Mouse (Mus musculus): ENCODE results near the gene Mis18a. TPM values are rescaled to one million over a fixed set of nuclear protein-coding genes. Genes with fewer than 3 reads are reported as not detected.

Gene Mis18a
- total and polyA plus RNA-seq, 2 experiments from 2014 or later = 24.1 to 29.8 TPM

DNA sequence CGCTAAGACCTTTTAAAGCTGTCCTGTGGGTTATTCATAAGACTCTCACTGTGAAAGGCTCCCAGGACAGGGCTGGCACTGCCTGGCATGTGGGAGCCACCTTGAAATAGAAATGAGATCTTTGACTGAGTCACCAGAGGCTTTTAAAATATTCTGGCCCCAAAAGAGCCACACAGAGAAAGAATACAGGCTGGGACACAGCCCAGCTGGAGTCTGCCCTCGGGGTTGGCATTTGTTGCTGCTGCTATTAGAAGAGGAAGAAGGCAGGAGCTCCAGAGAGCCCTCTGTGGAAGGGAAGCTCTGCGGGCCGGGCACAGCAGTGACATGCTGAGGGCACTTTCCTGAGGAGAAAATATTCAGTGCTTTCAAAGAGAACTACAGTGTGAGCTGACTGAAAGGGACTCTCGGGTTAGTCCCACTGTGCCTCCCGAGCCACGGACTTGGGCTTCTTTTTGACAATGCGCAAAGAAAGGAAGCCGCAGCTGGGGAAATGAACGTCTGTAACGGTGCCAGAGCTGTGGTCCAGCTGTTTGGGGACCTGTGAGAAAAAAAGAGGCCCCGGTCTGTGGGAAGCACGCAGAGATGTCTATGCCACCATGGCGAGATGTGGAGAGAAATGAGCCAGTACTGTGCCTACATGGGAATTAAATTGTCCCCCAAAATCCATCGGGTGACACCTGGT, 34.4 kb downstream of the Mis18a start:
- Histone ChIP-seq H3K9me3 (ENCODE audit: low read length) (no peaks in the 10 kb centered on the region), H3K9ac (no peak overlapping the region), H3K4me3 (ENCODE audit: low read depth, low read length) (no peak overlapping the region), H3K27me3 (ENCODE audit: insufficient read depth, low read length) (no peaks in the 10 kb centered on the region), H3K4me1 (ENCODE audit: insufficient read depth) (no peaks in the 10 kb centered on the region), H3K4me2 (ENCODE audit: low read depth) (no peak overlapping the region), H3K27ac (ENCODE audit: low read depth, low read length) (no peak overlapping the region), H3K36me3 (ENCODE audit: insufficient read depth) (no peaks in the 10 kb centered on the region)
- WGBS = 49% methylated on average over 15 of the region's 15 CpGs
- DNase-seq (peak; percentile 44), ATAC-seq (peak; percentile 71)
- no peak for TF ChIP-seq CTCF (IDR thresholded peaks at IDR 0.05; ENCODE audit: low read depth)

- Histone ChIP-seq H3K4me2 (ENCODE audit: low read depth) (no peak overlapping the region), H3K27ac (ENCODE audit: low read depth, low read length) (no peak overlapping the region), H3K9me3 (ENCODE audit: low read length) (no peaks in the 10 kb centered on the region), H3K4me3 (ENCODE audit: low read depth, low read length) (no peak overlapping the region), H3K9ac (no peak overlapping the region), H3K27me3 (ENCODE audit: insufficient read depth, low read length) (no peaks in the 10 kb centered on the region), H3K4me1 (ENCODE audit: insufficient read depth) (no peaks in the 10 kb centered on the region), H3K36me3 (ENCODE audit: insufficient read depth) (no peaks in the 10 kb centered on the region)
- 86% methylated on average over 12 of the region's 12 CpGs for WGBS
- ATAC-seq (no peak), DNase-seq (no peak)
- TF ChIP-seq CTCF (IDR thresholded peaks at IDR 0.05; ENCODE audit: low read depth) = no peak
Observed at GRCm38 (mm10) chr16:90687687-90688263, 39.4 kb downstream of the Mis18a start.

- Histone ChIP-seq H3K27ac (ENCODE audit: low read depth, low read length) (no peak overlapping the region), H3K4me3 (ENCODE audit: low read depth, low read length) (no peak overlapping the region), H3K27me3 (ENCODE audit: insufficient read depth, low read length) (no peaks in the 10 kb centered on the region), H3K9ac (no peak overlapping the region), H3K9me3 (ENCODE audit: low read length) (no peaks in the 10 kb centered on the region), H3K4me2 (ENCODE audit: low read depth) (no peak overlapping the region), H3K4me1 (ENCODE audit: insufficient read depth) (no peaks in the 10 kb centered on the region), H3K36me3 (ENCODE audit: insufficient read depth) (no peaks in the 10 kb centered on the region)
- 0 out of 2 replicates have a peak, but pooled peaks have one; percentile 17 for TF ChIP-seq CTCF (IDR thresholded peaks at IDR 0.05; ENCODE audit: low read depth)
- DNase-seq (no peak), ATAC-seq (0 out of 2 replicates have a peak, but pooled peaks have one; percentile 18)
- WGBS = 44% methylated on average over 5 of the region's 5 CpGs
Observed at GRCm38 (mm10) chr16:90687011-90687410, 40.2 kb downstream of the Mis18a start.

GRCm38 (mm10) chr16:90684092-90684491, 43.1 kb downstream of the Mis18a start:
- ATAC-seq (no peak), DNase-seq (no peak)
- no peak for TF ChIP-seq CTCF (IDR thresholded peaks at IDR 0.05; ENCODE audit: low read depth)
- Histone ChIP-seq H3K4me2 (ENCODE audit: low read depth) (no peak overlapping the region), H3K4me3 (ENCODE audit: low read depth, low read length) (no peak overlapping the region), H3K27me3 (ENCODE audit: insufficient read depth, low read length) (no peaks in the 10 kb centered on the region), H3K4me1 (ENCODE audit: insufficient read depth) (no peaks in the 10 kb centered on the region), H3K9ac (no peak overlapping the region), H3K9me3 (ENCODE audit: low read length) (no peaks in the 10 kb centered on the region), H3K27ac (ENCODE audit: low read depth, low read length) (no peak overlapping the region), H3K36me3 (ENCODE audit: insufficient read depth) (no peaks in the 10 kb centered on the region)
- 73% methylated on average over 5 of the region's 5 CpGs for WGBS

GRCm38 (mm10) chr16:90679984-90680383, 47.2 kb downstream of the Mis18a start:
- no peak for TF ChIP-seq CTCF (IDR thresholded peaks at IDR 0.05; ENCODE audit: low read depth)
- no peak overlapping the region for H3K9ac ChIP-seq
- WGBS = 92% methylated on average over 16 of the region's 16 CpGs

DNA sequence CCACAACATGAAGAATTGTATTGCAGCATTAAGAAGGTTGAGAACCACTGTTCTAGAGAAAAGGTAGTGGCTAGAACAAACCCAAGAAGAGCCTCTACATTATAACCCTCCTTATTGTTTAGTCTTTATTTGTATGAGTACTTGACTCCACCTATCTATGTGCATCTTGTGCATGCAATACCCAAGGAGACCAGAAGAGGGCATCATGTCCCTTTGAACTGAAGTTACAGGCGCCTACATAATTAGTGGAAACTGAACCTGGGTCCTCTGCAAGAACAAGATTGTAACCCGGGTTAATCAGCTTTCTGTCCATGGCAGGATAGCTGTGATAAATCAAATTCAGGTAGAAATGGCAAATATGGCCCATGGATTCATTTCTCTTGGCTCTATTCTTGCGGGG, 48.4 kb downstream of the Mis18a start:
- Histone ChIP-seq H3K4me3 (ENCODE audit: low read depth, low read length) (no peak overlapping the region), H3K27ac (ENCODE audit: low read depth, low read length) (no peak overlapping the region), H3K4me1 (ENCODE audit: insufficient read depth) (no peaks in the 10 kb centered on the region), H3K9ac (no peak overlapping the region), H3K27me3 (ENCODE audit: insufficient read depth, low read length) (no peaks in the 10 kb centered on the region), H3K9me3 (ENCODE audit: low read length) (0 out of 2 replicates have a peak, but pooled peaks cover 3% of the 10 kb centered on the region), H3K4me2 (ENCODE audit: low read depth) (no peak overlapping the region), H3K36me3 (ENCODE audit: insufficient read depth) (no peaks in the 10 kb centered on the region)
- DNase-seq = no peak
- no peak for ATAC-seq
- WGBS = 94% methylated on average over 3 of the region's 3 CpGs
- peak; percentile 48 for TF ChIP-seq CTCF (IDR thresholded peaks at IDR 0.05; ENCODE audit: low read depth)

More at GRCm38 (mm10) chr16:90679984-90680383, 47.2 kb downstream of the Mis18a start:
- Histone ChIP-seq H3K4me1 (ENCODE audit: insufficient read depth) (no peaks in the 10 kb centered on the region), H3K27me3 (ENCODE audit: insufficient read depth, low read length) (no peaks in the 10 kb centered on the region), H3K9me3 (ENCODE audit: low read length) (0 out of 2 replicates have a peak, but pooled peaks cover 3% of the 10 kb centered on the region), H3K36me3 (ENCODE audit: insufficient read depth) (no peaks in the 10 kb centered on the region), H3K4me2 (ENCODE audit: low read depth) (no peak overlapping the region), H3K4me3 (ENCODE audit: low read depth, low read length) (no peak overlapping the region), H3K27ac (ENCODE audit: low read depth, low read length) (no peak overlapping the region)
- ATAC-seq = no peak
- no peak for DNase-seq

- Histone ChIP-seq H3K27me3 (ENCODE audit: insufficient read depth, low read length) (no peaks in the 10 kb centered on the region), H3K36me3 (ENCODE audit: insufficient read depth) (no peaks in the 10 kb centered on the region), H3K4me3 (ENCODE audit: low read depth, low read length) (no peak overlapping the region), H3K9ac (no peak overlapping the region), H3K27ac (ENCODE audit: low read depth, low read length) (no peak overlapping the region), H3K4me2 (ENCODE audit: low read depth) (no peak overlapping the region), H3K4me1 (ENCODE audit: insufficient read depth) (no peaks in the 10 kb centered on the region), H3K9me3 (ENCODE audit: low read length) (0 out of 2 replicates have a peak, but pooled peaks cover 3% of the 10 kb centered on the region)
- DNase-seq (no peak), ATAC-seq (no peak; the same call in 1 of the 2 replicates)
- TF ChIP-seq CTCF (IDR thresholded peaks at IDR 0.05; ENCODE audit: low read depth) = no peak
- WGBS = 88% methylated on average over 20 of the region's 20 CpGs
Observed at GRCm38 (mm10) chr16:90676920-90677574, 50.2 kb downstream of the Mis18a start.

Data from forebrain, postnatal 0 days (tissue).